Mouse (Mus musculus): ENCODE measurements around the gene Fry.

DNA sequence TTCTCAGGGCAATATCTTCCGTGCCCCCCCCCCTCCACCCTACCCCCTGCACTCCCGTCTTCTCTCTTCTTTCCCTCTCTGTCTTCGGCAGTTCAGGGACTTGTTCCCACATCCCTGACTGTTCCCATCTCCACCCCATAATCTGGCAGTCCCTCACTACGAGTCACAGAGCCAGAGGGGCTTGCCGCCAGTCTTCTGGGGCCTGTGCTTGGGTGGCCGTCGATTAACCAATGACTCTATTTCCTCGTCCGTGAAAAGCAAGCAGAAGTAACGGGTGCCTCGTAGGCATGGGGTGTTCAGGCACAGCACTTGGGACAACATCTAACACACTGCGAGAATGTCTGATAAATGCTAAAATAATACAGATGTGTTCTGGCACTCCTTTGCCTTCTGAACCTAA is 144.7 kb downstream of the Fry start:
- TF ChIP-seq CTCF (IDR thresholded peaks at IDR 0.05; ENCODE audit: low read depth, low read length) (no peak), POLR2A (IDR thresholded peaks at IDR 0.05; ENCODE audit: insufficient read depth, low read length) (no peak), EP300 (IDR thresholded peaks at IDR 0.05; ENCODE audit: insufficient read depth, low read depth, low read length) (no peak)
